Mouse (Mus musculus) activated CD4-positive, CD25-positive, alpha-beta regulatory T cell, adult 4 months (primary cell): ENCODE results near the gene Stk32c. TPM values are rescaled to one million over a fixed set of nuclear protein-coding genes. Genes with fewer than 3 reads are reported as not detected.

ENCODE experiments used
- ATAC-seq: one replicate; pipeline ENCODE4 v1.8.0; 2017
- polyA plus RNA-seq, 2 experiments: library from polyadenylated mRNA; unstranded; fragments of 100-300 nt; shearing (Covaris generic); gene quantifications; one replicate each; pipeline ENCODE4 v1.2.1; 2017

Stk32c gene
- polyA plus RNA-seq, 2 experiments from 2014 or later = 0.42 to 0.46 TPM

DNA sequence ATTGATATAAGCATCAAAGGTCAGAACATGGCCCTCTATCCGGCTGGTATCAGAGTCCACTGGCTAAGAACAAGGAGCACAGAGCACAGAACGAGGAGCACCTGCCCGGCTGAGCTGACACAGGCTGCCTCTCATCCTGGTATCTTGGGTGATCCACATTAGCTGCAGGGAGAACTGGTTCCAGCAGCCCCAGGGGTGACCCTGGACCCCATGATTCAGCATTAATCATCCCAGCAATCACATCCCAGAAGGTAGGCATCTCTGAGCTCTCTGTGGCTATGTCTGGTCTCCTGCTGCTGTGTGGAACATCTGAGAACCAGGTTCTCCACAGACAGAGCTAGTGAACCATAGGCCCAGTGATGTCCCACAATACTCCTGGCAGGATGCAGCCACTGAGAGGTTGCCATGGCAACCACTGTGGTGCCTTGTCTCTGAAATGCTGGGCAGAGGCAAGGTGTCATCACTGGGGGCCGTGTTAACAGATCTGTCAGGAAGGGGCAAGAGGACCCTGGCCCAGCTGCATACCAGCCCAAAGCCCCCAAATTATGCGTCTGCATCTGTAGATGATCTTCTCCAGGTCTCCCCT, 76.1 kb downstream of the Stk32c start:
- ATAC-seq = no peak

DNA sequence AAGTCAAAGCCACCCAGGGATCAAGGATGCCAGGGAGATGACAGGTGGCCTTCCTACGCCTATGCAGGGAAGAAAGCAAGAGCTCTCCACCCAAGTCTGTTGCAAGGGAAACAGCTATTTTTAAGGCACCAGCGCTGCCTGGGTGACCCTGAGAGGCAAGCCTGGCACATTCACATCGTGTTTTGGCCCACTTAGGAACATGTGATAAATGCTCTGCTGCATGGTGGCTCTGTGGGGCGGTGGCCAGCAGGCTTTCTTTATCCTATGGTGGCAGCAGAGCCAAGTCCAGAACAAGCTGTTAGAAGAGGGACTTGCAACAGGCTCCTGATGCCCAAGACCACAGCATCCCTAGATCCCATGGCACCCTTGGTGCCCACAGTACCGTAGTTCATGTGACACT, 77.9 kb downstream of the Stk32c start:
- no peak for ATAC-seq

DNA sequence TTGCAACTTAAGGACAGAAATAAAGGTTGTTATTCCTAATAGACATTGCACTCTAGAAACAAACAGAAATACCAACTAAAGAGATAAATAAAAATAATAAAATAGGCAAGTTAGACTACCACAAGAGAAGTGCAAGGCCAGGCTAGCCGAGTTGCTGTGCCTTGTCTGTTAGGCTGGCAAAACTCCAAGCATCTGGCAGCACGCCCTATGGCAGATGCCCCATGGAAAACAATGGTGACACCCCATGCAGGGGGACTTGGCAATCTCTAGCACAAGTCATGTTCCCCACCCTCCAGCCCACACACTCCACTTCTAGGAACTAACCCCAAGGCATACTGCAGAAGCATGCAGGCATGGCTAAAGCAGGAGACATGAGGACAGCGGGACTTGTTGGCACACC, 79.7 kb downstream of the Stk32c start:
- no peak for ATAC-seq

GRCm38 (mm10) chr7:139131538-139131937, 81.6 kb downstream of the Stk32c start:
- ATAC-seq = no peak

- ATAC-seq = peak; percentile 41
These were observed 82.7 kb downstream of the Stk32c start for GRCm38 (mm10) chr7:139130361-139130760.

GRCm38 (mm10) chr7:139128994-139129393, 84.1 kb downstream of the Stk32c start:
- ATAC-seq = peak; percentile 84

- no peak for ATAC-seq
These were observed 86.6 kb downstream of the Stk32c start for GRCm38 (mm10) chr7:139126549-139126948.

GRCm38 (mm10) chr7:139125881-139126280, 87.2 kb downstream of the Stk32c start:
- ATAC-seq = no peak

- no peak for ATAC-seq
These were observed 93.3 kb downstream of the Stk32c start for GRCm38 (mm10) chr7:139119775-139120153.

DNA sequence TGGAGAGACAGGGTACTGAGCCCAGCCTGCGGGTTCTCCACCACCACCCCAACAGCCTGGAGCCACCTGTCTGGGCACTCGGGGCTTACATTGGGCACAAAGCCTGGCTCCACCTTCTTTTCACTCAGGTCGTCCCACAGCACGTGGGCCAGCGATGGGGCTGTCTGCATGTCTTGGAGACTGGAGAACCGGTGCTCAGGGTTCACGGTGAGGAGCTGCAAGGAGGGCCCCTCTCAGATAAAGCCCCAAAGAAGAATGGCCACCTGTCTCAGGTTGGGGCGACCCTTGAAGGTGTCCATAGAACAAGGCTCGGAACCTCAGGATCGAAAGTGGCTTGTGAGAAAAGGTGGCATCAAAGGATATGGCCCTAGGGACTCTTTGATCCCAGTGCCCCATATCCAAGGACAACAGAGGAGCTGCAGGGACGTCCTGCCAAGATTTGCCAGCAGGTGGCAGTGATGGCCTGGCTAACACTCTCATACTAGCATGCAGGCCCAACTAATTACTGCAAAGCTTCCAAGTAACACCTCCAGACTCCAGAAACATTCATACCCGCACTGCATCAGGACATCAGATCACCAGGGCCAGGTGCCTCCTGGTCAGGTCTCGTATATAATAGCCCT, 93.8 kb downstream of the Stk32c start:
- ATAC-seq = peak; percentile 71

- no peak for ATAC-seq
These were observed 105.0 kb downstream of the Stk32c start for GRCm38 (mm10) chr7:139107908-139108650.

DNA sequence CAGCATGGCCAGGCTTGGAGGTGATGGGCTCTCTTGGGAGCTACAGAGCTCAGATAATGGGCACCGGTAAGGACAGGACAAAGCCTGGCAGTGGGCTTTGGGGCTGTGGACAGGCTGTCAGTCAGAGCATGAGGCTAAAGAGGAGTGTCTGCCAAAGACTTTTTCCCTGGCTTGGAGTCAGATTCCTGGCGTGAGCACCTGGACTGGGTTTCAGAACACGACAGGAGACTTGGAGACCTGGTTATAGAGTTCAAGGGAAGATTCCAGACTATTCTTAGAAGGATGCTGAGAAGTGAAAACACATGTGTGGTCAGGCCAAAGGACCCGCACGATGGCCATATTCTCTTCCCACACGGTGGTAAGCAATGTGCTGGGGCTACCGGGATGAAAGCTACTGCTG, 107.4 kb downstream of the Stk32c start:
- no peak for ATAC-seq

GRCm38 (mm10) chr7:139105076-139105475, 108.0 kb downstream of the Stk32c start:
- ATAC-seq = no peak

DNA sequence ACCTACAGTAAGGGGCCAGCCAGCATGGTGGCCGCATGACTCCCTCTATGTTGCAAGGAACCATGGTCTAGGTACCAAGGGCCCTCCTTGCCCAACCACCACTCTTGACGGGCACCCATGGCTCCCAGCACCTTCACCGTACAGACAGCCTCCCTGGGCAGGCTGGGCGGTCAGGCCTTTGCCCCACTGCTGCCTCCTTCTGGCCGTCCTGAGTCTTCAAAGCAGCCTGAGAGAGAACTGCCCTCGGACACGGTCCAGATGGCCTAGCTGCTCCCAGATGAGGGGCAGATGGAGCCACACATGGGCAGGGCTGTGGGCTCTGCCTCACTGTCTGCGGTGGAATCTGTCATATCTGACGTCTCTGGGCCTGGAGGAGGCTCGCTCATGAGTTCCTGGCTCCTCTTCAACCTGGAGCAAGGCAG, 109.1 kb downstream of the Stk32c start:
- no peak for ATAC-seq

DNA sequence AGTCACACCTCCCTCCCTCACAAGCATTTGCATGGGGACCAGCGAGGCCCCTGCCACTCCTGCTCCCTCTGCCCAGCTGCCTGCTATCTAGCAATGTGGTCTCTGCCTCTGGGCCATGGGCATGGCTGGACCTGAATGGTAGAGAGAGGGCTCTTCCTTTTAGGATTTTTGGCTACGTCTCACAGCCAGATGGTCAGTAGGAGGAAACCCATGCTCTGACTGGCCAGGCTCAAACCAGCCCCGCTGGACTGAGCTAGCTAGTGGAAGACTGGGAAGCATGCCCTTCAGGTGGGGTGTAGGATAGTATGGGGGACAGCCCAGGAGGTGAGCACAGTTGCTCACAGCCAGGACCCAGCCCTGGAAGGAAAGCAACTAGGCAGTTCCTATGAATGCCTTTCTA, 111.3 kb downstream of the Stk32c start:
- no peak for ATAC-seq

- ATAC-seq = no peak
These were observed 111.8 kb downstream of the Stk32c start for GRCm38 (mm10) chr7:139101286-139101804.

DNA sequence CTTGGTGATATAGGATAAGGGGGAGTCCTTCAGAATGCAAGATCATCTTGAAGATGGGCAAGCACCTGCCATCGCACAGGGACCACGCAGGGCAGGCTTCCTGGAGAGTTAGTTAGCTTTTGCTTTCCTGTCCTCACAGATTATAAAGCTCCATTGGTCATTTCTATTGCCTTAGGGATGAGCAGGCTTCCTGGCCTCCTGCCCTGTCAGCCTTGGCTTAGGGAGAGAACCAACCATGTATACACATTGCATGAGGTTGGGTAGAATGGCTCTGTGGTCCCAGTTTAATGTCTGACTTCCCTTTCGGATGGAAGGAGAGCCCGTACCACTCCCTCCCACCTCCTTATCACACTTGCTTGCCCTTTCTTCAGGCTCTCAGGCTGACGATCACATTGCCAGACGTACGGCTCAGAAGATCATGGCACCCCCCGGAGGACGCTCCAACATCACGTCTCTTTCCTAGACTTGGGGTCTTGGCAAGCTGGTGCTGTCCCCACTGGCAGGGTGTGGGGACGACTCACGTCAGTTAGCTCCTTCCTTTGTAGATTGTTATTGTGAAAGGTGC, 112.5 kb downstream of the Stk32c start:
- ATAC-seq = no peak

- no peak for ATAC-seq
These were observed 116.7 kb downstream of the Stk32c start for GRCm38 (mm10) chr7:139096399-139096798.

GRCm38 (mm10) chr7:139095282-139095681, 117.8 kb downstream of the Stk32c start:
- no peak for ATAC-seq

GRCm38 (mm10) chr7:139094761-139095160, 118.3 kb downstream of the Stk32c start:
- no peak for ATAC-seq

DNA sequence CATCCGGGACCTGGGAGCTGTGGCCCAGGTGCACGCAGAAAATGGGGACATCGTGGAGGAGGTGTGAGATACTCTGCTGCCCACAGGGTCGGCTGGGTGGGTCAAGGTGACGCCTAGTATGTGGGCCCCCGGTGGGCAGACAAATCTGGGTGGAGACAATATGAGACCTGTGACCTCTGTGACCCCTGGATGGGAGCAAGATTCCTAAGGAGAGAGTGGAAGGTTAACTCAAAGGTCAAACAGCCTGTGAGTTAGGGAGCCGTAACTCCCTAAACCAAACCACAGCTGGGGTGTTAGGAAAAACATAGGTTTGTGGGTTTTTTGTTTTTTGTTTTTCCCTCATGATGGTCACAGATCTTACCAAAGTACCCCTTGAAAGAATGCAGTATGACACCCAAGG, 119.3 kb downstream of the Stk32c start:
- no peak for ATAC-seq

DNA sequence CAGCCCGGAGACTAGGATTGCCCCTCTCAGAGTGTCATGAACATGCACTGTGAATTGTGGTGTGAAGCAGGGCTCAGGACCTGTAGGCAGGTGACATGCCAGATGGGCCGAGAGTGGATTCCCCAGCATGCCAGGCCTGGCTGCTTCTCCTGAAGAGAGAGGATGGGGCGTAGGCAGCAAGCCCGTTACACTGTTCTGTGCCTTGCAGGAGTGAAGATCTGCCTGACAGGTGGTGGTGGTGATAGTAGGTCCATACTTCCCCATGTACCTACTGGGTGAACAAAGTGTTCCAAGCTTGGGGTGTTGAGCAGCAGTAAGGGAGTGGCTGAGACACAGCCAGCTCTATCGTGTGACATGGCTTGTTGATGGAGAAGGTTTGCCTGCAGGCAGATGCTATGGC, 120.0 kb downstream of the Stk32c start:
- ATAC-seq = no peak

- ATAC-seq = no peak
These were observed 120.4 kb downstream of the Stk32c start for GRCm38 (mm10) chr7:139092676-139093075.

DNA sequence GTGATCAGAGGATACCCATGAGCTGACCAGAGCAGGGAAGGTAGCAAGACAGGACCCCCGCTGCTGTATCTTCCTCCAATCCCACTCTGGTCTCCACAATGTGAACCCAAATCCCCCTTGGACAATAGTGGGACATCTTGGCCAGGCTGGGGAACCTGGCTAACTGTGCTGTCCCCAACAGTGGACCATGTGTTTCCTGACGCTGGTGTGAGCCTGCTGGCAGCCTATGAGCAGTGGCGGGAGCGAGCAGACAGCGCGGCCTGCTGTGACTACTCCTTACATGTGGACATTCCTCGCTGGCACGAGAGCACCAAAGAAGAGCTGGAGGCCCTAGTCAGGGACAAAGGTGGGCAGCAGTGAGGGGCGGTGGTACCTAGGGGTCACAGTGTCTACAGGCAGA, 121.4 kb downstream of the Stk32c start:
- no peak for ATAC-seq
